In the genomic region with DNA sequence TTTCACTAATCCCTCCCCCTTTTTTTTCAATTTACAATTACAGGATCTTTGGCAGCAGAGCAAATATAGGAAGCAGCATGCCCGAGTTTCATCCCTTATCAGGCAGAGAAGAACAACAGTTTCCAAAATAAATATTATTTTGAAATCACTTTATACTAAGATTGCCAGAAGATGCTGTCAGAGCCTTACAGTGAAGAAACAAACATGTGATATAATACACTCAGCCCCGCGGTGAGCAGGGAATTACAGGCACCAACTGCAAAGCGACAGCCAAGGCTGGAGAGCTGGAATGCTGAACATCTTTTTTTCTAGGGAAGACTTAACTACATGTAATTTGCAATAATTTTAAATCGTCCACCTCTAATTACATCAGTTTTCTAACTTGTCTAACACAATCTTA, we compare ENCODE assay signal across 25 mouse cellular contexts.
A peak's percentile ranks its signal among the peaks of the same experiment; 100 is the strongest.
DNase-seq lines count a peak whose midpoint lies in the region; ATAC-seq and TF ChIP-seq lines count a peak whose summit lies in the region.
"Had no signal": no experiment of that assay in that cellular context is flagged by ENCODE, and none has a peak within 500 bp of the region (broad histone marks: within the 10 kb centered on the region; RNA-seq: fewer than 3 reads in every experiment).

No protein-coding gene starts in this region.

- no peaks in the 10 kb centered on the region for H3K9me3 ChIP-seq in heart, embryonic 11.5 days (replicated peaks; ENCODE audit: control insufficient read depth, low read length)
- H3K9me3 ChIP-seq in liver, embryonic 11.5 days (ENCODE audit: control insufficient read depth, low read length), result no peaks in the 10 kb centered on the region
- H3K9me3 ChIP-seq: embryonic facial prominence, embryonic 15.5 days; kidney, embryonic 15.5 days; limb, embryonic 12.5 days; liver, embryonic 13.5 days; midbrain, embryonic 13.5 days; neural tube, embryonic 12.5 days had no signal

- no peaks in the 10 kb centered on the region for H3K79me2 ChIP-seq in liver, adult 2 months (ENCODE audit: control insufficient read depth, insufficient read depth, low read length)

- TF ChIP-seq POLR2A in liver, adult 2 months (IDR thresholded peaks at IDR 0.05; ENCODE audit: extremely low read depth, insufficient read depth, low read length), result no peak
- TF ChIP-seq POLR2A in brain, embryonic 14.5 days (IDR thresholded peaks at IDR 0.05; ENCODE audit: borderline replicate concordance, extremely low read depth, insufficient read depth, insufficient read length, poor library complexity, severe bottlenecking), result no peak

- 58% methylated on average over 5 of the region's 5 CpGs for WGBS in heart, embryonic 11.5 days (ENCODE audit: insufficient replicate concordance)
- WGBS in liver, adult 2 months, result 61% methylated on average over 5 of the region's 5 CpGs
- 75% methylated on average over 5 of the region's 5 CpGs for WGBS in liver, embryonic 11.5 days

- H3K36me3 ChIP-seq in heart, embryonic 11.5 days (ENCODE audit: control insufficient read depth, insufficient read depth, low read length), result no peaks in the 10 kb centered on the region
- H3K36me3 ChIP-seq in liver, adult 2 months (ENCODE audit: control insufficient read depth, insufficient read depth, low read length), result no peaks in the 10 kb centered on the region
- H3K36me3 ChIP-seq in liver, embryonic 11.5 days (ENCODE audit: control insufficient read depth, insufficient read depth, low read length), result no peaks in the 10 kb centered on the region
- H3K36me3 ChIP-seq: embryonic facial prominence, embryonic 15.5 days; kidney, embryonic 15.5 days; limb, embryonic 12.5 days; liver, embryonic 13.5 days; midbrain, embryonic 13.5 days; neural tube, embryonic 12.5 days had no signal

- H3K4me2 ChIP-seq in heart, embryonic 11.5 days, result no peak overlapping the region
- H3K4me2 ChIP-seq in liver, embryonic 11.5 days, result no peak overlapping the region
- H3K4me2 ChIP-seq: embryonic facial prominence, embryonic 15.5 days; kidney, embryonic 15.5 days; limb, embryonic 12.5 days; liver, embryonic 13.5 days; midbrain, embryonic 13.5 days; neural tube, embryonic 12.5 days had no signal

- ATAC-seq in heart, embryonic 11.5 days (replicated peaks; ENCODE audit: insufficient number of reproducible peaks, low FRiP score, low TSS enrichment), result no peak
- ATAC-seq in liver, embryonic 11.5 days (replicated peaks; ENCODE audit: low FRiP score), result no peak
- ATAC-seq in CD4-positive, CD25-positive, alpha-beta regulatory T cell, adult 4 months, result no peak
- ATAC-seq: activated CD4-positive, CD25-positive, alpha-beta regulatory T cell, adult 4 months; hindbrain, postnatal 0 days; intestine, embryonic 16.5 days; midbrain, embryonic 13.5 days had no signal

- no peaks in the 10 kb centered on the region for H3K27me3 ChIP-seq in heart, embryonic 11.5 days (ENCODE audit: control insufficient read depth, insufficient read depth, low read length)
- H3K27me3 ChIP-seq in liver, adult 2 months (ENCODE audit: control insufficient read depth, insufficient read depth, low read length), result no peaks in the 10 kb centered on the region
- H3K27me3 ChIP-seq in liver, embryonic 11.5 days (replicated peaks; ENCODE audit: control insufficient read depth, insufficient read depth, low read length), result no peaks in the 10 kb centered on the region
- H3K27me3 ChIP-seq: embryonic facial prominence, embryonic 15.5 days; kidney, embryonic 15.5 days; limb, embryonic 12.5 days; liver, embryonic 13.5 days; megakaryocyte, embryonic 14.5 days; midbrain, embryonic 13.5 days; neural tube, embryonic 12.5 days had no signal

- no peak overlapping the region for H3K4me3 ChIP-seq in heart, embryonic 11.5 days (ENCODE audit: low read depth, low read length)
- H3K4me3 ChIP-seq in liver, adult 2 months (ENCODE audit: insufficient read depth, low read depth, low read length), result no peak overlapping the region
- no peak overlapping the region for H3K4me3 ChIP-seq in liver, embryonic 11.5 days (ENCODE audit: low read depth, low read length)
- H3K4me3 ChIP-seq: embryonic facial prominence, embryonic 15.5 days; kidney, embryonic 15.5 days; limb, embryonic 12.5 days; liver, embryonic 13.5 days; megakaryocyte, embryonic 14.5 days; midbrain, embryonic 13.5 days; neural tube, embryonic 12.5 days had no signal

- no peak for TF ChIP-seq CTCF in liver, adult 2 months (IDR thresholded peaks at IDR 0.05; ENCODE audit: low read depth, low read length)
- no peak for TF ChIP-seq CTCF in brain, embryonic 14.5 days (IDR thresholded peaks at IDR 0.05; ENCODE audit: borderline replicate concordance, extremely low read depth, insufficient read depth, insufficient read length)

- peak; percentile 36 for DNase-seq in heart, adult 8-10 months (ENCODE audit: low spot score)
- DNase-seq in liver, adult 2 months (ENCODE audit: extremely low read depth, low read depth, low spot score), result peak; percentile 7
- DNase-seq in liver, embryonic 11.5 days (ENCODE audit: low spot score), result no peak
- DNase-seq in brain, adult 2 months (ENCODE audit: low read depth, low spot score), result peak; percentile 4
- DNase-seq in brain, embryonic 14.5 days (ENCODE audit: low read depth), result peak; percentile 19
- DNase-seq: adrenal gland, postnatal 10 days; cerebellum, adult 8-10 months; cerebellum, postnatal 36 days; embryo, embryonic 11 days; gastrocnemius, postnatal 36 days; layer of hippocampus, postnatal 36 days; liver, embryonic 13.5 days; lung, adult 2 months; right cerebral cortex, postnatal 14 days had no signal

- H3K9ac ChIP-seq in heart, embryonic 11.5 days (ENCODE audit: low read depth, low read length), result no peak overlapping the region
- H3K9ac ChIP-seq in liver, adult 2 months (ENCODE audit: low read depth, low read length), result no peak overlapping the region
- no peak overlapping the region for H3K9ac ChIP-seq in liver, embryonic 11.5 days (ENCODE audit: low read depth, low read length)
- H3K9ac ChIP-seq: embryonic facial prominence, embryonic 15.5 days; kidney, embryonic 15.5 days; limb, embryonic 12.5 days; liver, embryonic 13.5 days; midbrain, embryonic 13.5 days; neural tube, embryonic 12.5 days had no signal

- H3K4me1 ChIP-seq in heart, embryonic 11.5 days (ENCODE audit: control insufficient read depth, insufficient read depth, low read length), result no peaks in the 10 kb centered on the region
- no peaks in the 10 kb centered on the region for H3K4me1 ChIP-seq in liver, adult 2 months (ENCODE audit: control insufficient read depth, insufficient read depth, low read length)
- no peaks in the 10 kb centered on the region for H3K4me1 ChIP-seq in liver, embryonic 11.5 days (replicated peaks; ENCODE audit: control insufficient read depth, insufficient read depth, low read length)
- H3K4me1 ChIP-seq: embryonic facial prominence, embryonic 15.5 days; kidney, embryonic 15.5 days; limb, embryonic 12.5 days; liver, embryonic 13.5 days; megakaryocyte, embryonic 14.5 days; midbrain, embryonic 13.5 days; neural tube, embryonic 12.5 days had no signal

- H3K27ac ChIP-seq in heart, embryonic 11.5 days (ENCODE audit: low read depth, low read length), result no peak overlapping the region
- no peak overlapping the region for H3K27ac ChIP-seq in liver, adult 2 months (replicated peaks; ENCODE audit: insufficient read depth, low read depth, low read length)
- H3K27ac ChIP-seq in liver, embryonic 11.5 days (ENCODE audit: low read depth, low read length), result no peak overlapping the region
- H3K27ac ChIP-seq: embryonic facial prominence, embryonic 15.5 days; hindbrain, postnatal 0 days; kidney, embryonic 15.5 days; limb, embryonic 12.5 days; liver, embryonic 13.5 days; midbrain, embryonic 13.5 days; neural tube, embryonic 12.5 days had no signal
